Mouse (Mus musculus): Measurements from ENCODE around the gene Zdhhc20.

GRCm38 (mm10) chr14:57811844-57812243 is 78.2 kb downstream of the Zdhhc20 start:
- TF ChIP-seq CTCF (IDR thresholded peaks at IDR 0.05; ENCODE audit: low read depth), result no peak
- TF ChIP-seq EP300 (IDR thresholded peaks at IDR 0.05; ENCODE audit: low read depth), result no peak

All from liver, postnatal 0 days (tissue).